Mouse (Mus musculus) MEL (cell line): ENCODE data around the gene 4921539E11Rik. TPM values are rescaled to one million over a fixed set of nuclear protein-coding genes. Genes with fewer than 3 reads are reported as not detected.

Experiments
- DNase-seq: peaks from one replicate; pipeline ENCODE4 v3.0.0; 2011; ENCODE audit warnings: low read depth, low spot score
- H3K27ac ChIP-seq: 2 replicates; pipeline ENCODE4 v1.5.1; 2012; ENCODE audit warnings: low read depth, mild to moderate bottlenecking, control low read depth, low read length, moderate library complexity; ENCODE audit not compliant: control insufficient read depth
- H3K27me3 ChIP-seq, 2 experiments: fragments of 150-350 bp in 1 of 2; sonication (generic) in 1 of 2; 2 replicates each; pipeline ENCODE4 v1.6.1; 2012; ENCODE audit warnings: low read length in 2 of 2, mild to moderate bottlenecking in 2 of 2, improper control_type of control experiment in 1 of 2, moderate library complexity in 1 of 2; ENCODE audit not compliant: insufficient read depth in 2 of 2, control insufficient read depth in 1 of 2
- H3K36me3 ChIP-seq, 2 experiments: 2 replicates each; pipeline ENCODE4 v1.6.1; 2012 to 2014; ENCODE audit warnings: low read length in 2 of 2, improper control_type of control experiment in 1 of 2, inconsistent platforms in 1 of 2, mild to moderate bottlenecking in 1 of 2; ENCODE audit not compliant: insufficient read depth in 2 of 2, control insufficient read depth in 1 of 2
- H3K4me1 ChIP-seq, 2 experiments: fragments of 150-350 bp in 1 of 2; sonication (generic) in 1 of 2; 2 replicates each; pipeline ENCODE4 v1.6.1; 2012; ENCODE audit warnings: low read length in 2 of 2, improper control_type of control experiment in 1 of 2, mild to moderate bottlenecking in 1 of 2; ENCODE audit not compliant: insufficient read depth in 2 of 2, control insufficient read depth in 1 of 2
- H3K4me3 ChIP-seq, 2 experiments: fragments of 150-350 bp in 1 of 2; sonication (generic) in 1 of 2; 2 replicates each; pipeline ENCODE4 v1.5.1; 2012; ENCODE audit warnings: low read depth in 2 of 2, low read length in 2 of 2, mild to moderate bottlenecking in 2 of 2, moderate library complexity in 2 of 2, control low read depth in 1 of 2, improper control_type of control experiment in 1 of 2; ENCODE audit not compliant: control insufficient read depth in 1 of 2, insufficient read depth in 1 of 2
- H3K79me2 ChIP-seq: 2 replicates; pipeline ENCODE4 v1.6.1; 2012; ENCODE audit warnings: mild to moderate bottlenecking, low read length, moderate library complexity; ENCODE audit not compliant: control insufficient read depth, poor library complexity, insufficient read depth
- H3K9ac ChIP-seq: 2 replicates; pipeline ENCODE4 v1.6.1; 2012; ENCODE audit warnings: low read depth, mild to moderate bottlenecking, control low read depth, low read length, moderate library complexity; ENCODE audit not compliant: control insufficient read depth, poor library complexity, severe bottlenecking
- H3K9me3 ChIP-seq: fragments of 150-350 bp; sonication (generic); replicated peaks from 2 replicates; pipeline ENCODE4 v1.6.1; 2012; ENCODE audit warnings: mild to moderate bottlenecking, low read length, improper control_type of control experiment, moderate library complexity; ENCODE audit not compliant: insufficient read depth
- BHLHE40 ChIP-seq: IDR thresholded peaks from 2 replicates; pipeline ENCODE4 v1.6.1; 2012; ENCODE audit warnings: low read depth, mild to moderate bottlenecking, inconsistent platforms, low read length, improper control_type of control experiment, borderline replicate concordance
- E2F4 ChIP-seq: IDR thresholded peaks from 2 replicates; pipeline ENCODE4 v1.6.1; 2011; ENCODE audit warnings: low read depth, low read length, improper control_type of control experiment, borderline replicate concordance
- ETS1 ChIP-seq: IDR thresholded peaks from 2 replicates; pipeline ENCODE4 v1.6.1; 2012; ENCODE audit warnings: low read depth, mild to moderate bottlenecking, inconsistent platforms, low read length, improper control_type of control experiment, moderate library complexity
- HCFC1 ChIP-seq: IDR thresholded peaks from 2 replicates; pipeline ENCODE4 v1.6.1; 2012; ENCODE audit warnings: low read depth, mild to moderate bottlenecking, inconsistent platforms, low read length, improper control_type of control experiment, moderate library complexity
- JUND ChIP-seq: IDR thresholded peaks from 2 replicates; pipeline ENCODE4 v1.6.1; 2011; ENCODE audit warnings: low read depth, mild to moderate bottlenecking, improper control_type of control experiment, low read length
- KAT2A ChIP-seq: conservative IDR thresholded peaks from 2 replicates; pipeline ENCODE4 v1.6.1; 2012; ENCODE audit warnings: low read depth, low read length, improper control_type of control experiment, inconsistent platforms
- MAX ChIP-seq: IDR thresholded peaks from 2 replicates; pipeline ENCODE4 v1.6.1; 2011; ENCODE audit warnings: low read length, improper control_type of control experiment
- MAZ ChIP-seq: IDR thresholded peaks from 2 replicates; pipeline ENCODE4 v1.6.1; 2012; ENCODE audit warnings: low read depth, mild to moderate bottlenecking, inconsistent platforms, low read length, improper control_type of control experiment
- MEF2A ChIP-seq: IDR thresholded peaks from 2 replicates; pipeline ENCODE4 v1.6.1; 2014; ENCODE audit warnings: low read depth, mild to moderate bottlenecking, inconsistent platforms, low read length, improper control_type of control experiment; ENCODE audit not compliant: poor library complexity, insufficient replicate concordance, severe bottlenecking; ENCODE audit errors: extremely low read depth
- MXI1 ChIP-seq: IDR thresholded peaks from 2 replicates; pipeline ENCODE4 v1.6.1; 2011; ENCODE audit warnings: mild to moderate bottlenecking, low read depth, low read length, improper control_type of control experiment
- NELFE ChIP-seq: IDR thresholded peaks from 2 replicates; pipeline ENCODE4 v1.6.1; 2011; ENCODE audit warnings: low read depth, low read length, improper control_type of control experiment
- NRF1 ChIP-seq: IDR thresholded peaks from 2 replicates; pipeline ENCODE4 v1.6.1; 2014; ENCODE audit warnings: low read depth, mild to moderate bottlenecking, inconsistent platforms, low read length, improper control_type of control experiment, moderate library complexity; ENCODE audit not compliant: poor library complexity, insufficient read depth, severe bottlenecking
- POLR2A ChIP-seq, 2 experiments: IDR thresholded peaks; 2 replicates each; pipeline ENCODE4 v1.6.1; 2011 to 2012; ENCODE audit warnings: low read length in 2 of 2, mild to moderate bottlenecking in 2 of 2, control low read depth in 1 of 2, improper control_type of control experiment in 1 of 2, low read depth in 1 of 2, moderate library complexity in 1 of 2; ENCODE audit not compliant: control insufficient read depth in 1 of 2, insufficient read depth in 1 of 2, poor library complexity in 1 of 2
- POLR2AphosphoS2 ChIP-seq: IDR thresholded peaks from 2 replicates; pipeline ENCODE4 v1.6.1; 2011; ENCODE audit warnings: low read length, improper control_type of control experiment
- RAD21 ChIP-seq: IDR thresholded peaks from 2 replicates; pipeline ENCODE4 v1.6.1; 2011; ENCODE audit warnings: mild to moderate bottlenecking, low read depth, low read length, improper control_type of control experiment
- RCOR1 ChIP-seq: IDR thresholded peaks from 2 replicates; pipeline ENCODE4 v1.6.1; 2012; ENCODE audit warnings: low read depth, mild to moderate bottlenecking, inconsistent platforms, low read length, improper control_type of control experiment
- SIN3A ChIP-seq: IDR thresholded peaks from 2 replicates; pipeline ENCODE4 v1.6.1; 2012; ENCODE audit warnings: low read length, improper control_type of control experiment, inconsistent platforms
- SMC3 ChIP-seq: IDR thresholded peaks from 2 replicates; pipeline ENCODE4 v1.6.1; 2011; ENCODE audit warnings: low read depth, low read length, improper control_type of control experiment
- TBP ChIP-seq: IDR thresholded peaks from 2 replicates; pipeline ENCODE4 v1.8.0; 2011; ENCODE audit warnings: low read depth, low read length, improper control_type of control experiment
- TCF12 ChIP-seq: IDR thresholded peaks from 2 replicates; pipeline ENCODE4 v1.6.1; 2014; ENCODE audit warnings: low read depth, mild to moderate bottlenecking, inconsistent platforms, low read length, improper control_type of control experiment, moderate library complexity
- USF1 ChIP-seq: IDR thresholded peaks from 2 replicates; pipeline ENCODE4 v1.6.1; 2014; ENCODE audit warnings: low read depth, mild to moderate bottlenecking, inconsistent platforms, low read length, improper control_type of control experiment, moderate library complexity
- ZC3H11A ChIP-seq: IDR thresholded peaks from 2 replicates; pipeline ENCODE4 v1.6.1; 2012; ENCODE audit warnings: low read depth, mild to moderate bottlenecking, inconsistent platforms, low read length, improper control_type of control experiment
- ZMIZ1 ChIP-seq: IDR thresholded peaks from 2 replicates; pipeline ENCODE4 v1.6.1; 2012; ENCODE audit warnings: low read depth, mild to moderate bottlenecking, inconsistent platforms, low read length, improper control_type of control experiment, moderate library complexity
- ZNF384 ChIP-seq: IDR thresholded peaks from 2 replicates; pipeline ENCODE4 v1.6.1; 2012; ENCODE audit warnings: low read depth, mild to moderate bottlenecking, inconsistent platforms, low read length, improper control_type of control experiment
- polyA plus RNA-seq, 2 experiments: library from polyadenylated mRNA; stranded (reverse) in 1 of 2; unstranded in 1 of 2; fragments of >175 nt in 1 of 2; fragments of >200 nt in 1 of 2; gene quantifications; 2 replicates each; pipeline versions ENCODE4 v1.2.1 to v1.2.4; 2012; ENCODE audit warnings: low replicate concordance in 2 of 2, low read depth in 1 of 2; ENCODE audit not compliant: insufficient read length in 2 of 2, insufficient read depth in 1 of 2, missing spikeins in 1 of 2
- total RNA-seq: library from RNA; depleted of rRNA; stranded (reverse); fragments of 300-350 nt; gene quantifications from 2 replicates; pipeline ENCODE4 v1.2.3, GENCODE M21; 2012

The 4921539E11Rik gene
- total and polyA plus RNA-seq, 3 experiments, result not detected

- Histone ChIP-seq H3K9ac (no peak overlapping the region), H3K27ac (no peak overlapping the region), H3K4me3 (no peak overlapping the region), H3K27me3 (no peaks in the 10 kb centered on the region), H3K9me3 (no peaks in the 10 kb centered on the region), H3K36me3 (peaks cover 0 to 8% of the 10 kb centered on the region in 2 experiments; a peak in 3 of 4 replicates), H3K79me2 (peaks cover 14% of the 10 kb centered on the region), H3K4me1 (peaks cover 0 to 5% of the 10 kb centered on the region in 2 experiments; a peak in 3 of 4 replicates)
- no peak for TF ChIP-seq ZC3H11A
- no peak for TF ChIP-seq SIN3A
- TF ChIP-seq SMC3, result no peak
- no peak for TF ChIP-seq ZMIZ1
- TF ChIP-seq MXI1, result no peak
- no peak for TF ChIP-seq JUND
- TF ChIP-seq ZNF384, result no peak
- no peak for TF ChIP-seq ETS1
- no peak for TF ChIP-seq RCOR1
- TF ChIP-seq NELFE, result no peak
- TF ChIP-seq TCF12, result no peak
- no peak for TF ChIP-seq KAT2A
- TF ChIP-seq MAZ, result no peak
- TF ChIP-seq MAX, result no peak
- TF ChIP-seq MEF2A, result no peak
- TF ChIP-seq BHLHE40, result no peak
- TF ChIP-seq USF1, result no peak
- TF ChIP-seq RAD21, result no peak
- no peak for TF ChIP-seq POLR2AphosphoS2
- no peak for DNase-seq
Observed at GRCm38 (mm10) chr4:103216046-103216445, 74.6 kb downstream of the 4921539E11Rik start.

- Histone ChIP-seq H3K27me3 (no peaks in the 10 kb centered on the region), H3K79me2 (peaks cover 14% of the 10 kb centered on the region), H3K27ac (peak within 1 kb of the TSS; percentile 57), H3K4me3 (peak within 1 kb of the TSS; percentile 91), H3K9ac (peak within 1 kb of the TSS; percentile 95)
- TF ChIP-seq POLR2AphosphoS2 (0 out of 2 replicates have a peak, but pooled peaks have one; percentile 47), NELFE (peak; percentile 61; the same call in 1 of the 2 replicates), TBP (peak; percentile 52; the same call in 1 of the 2 replicates), E2F4 (no peak), NRF1 (peak; percentile 88), POLR2A (IDR thresholded peaks at IDR 0.05; ENCODE audit: control insufficient read depth in 1 of 2, insufficient read depth in 1 of 2, low read depth in 1 of 2, low read length in 2 of 2, poor library complexity in 1 of 2) (peak in 1 of 2 experiments; percentile 54; a peak in 2 of 4 replicates), TCF12 (0 out of 2 replicates have a peak, but pooled peaks have one; percentile 5), HCFC1 (0 out of 2 replicates have a peak, but pooled peaks have one; percentile 7), RAD21 (no peak)
- TF ChIP-seq, all 39 proteins: peak for 7
- DNase-seq, result peak; percentile 77
- peaks cover 0 to 8% of the 10 kb centered on the region in 2 experiments; a peak in 3 of 4 replicates for H3K36me3 ChIP-seq
- H3K4me1 ChIP-seq, result peaks cover 0 to 5% of the 10 kb centered on the region in 2 experiments; a peak in 3 of 4 replicates
- no peaks in the 10 kb centered on the region for H3K9me3 ChIP-seq
Observed at GRCm38 (mm10) chr4:103214925-103215820, 75.5 kb downstream of the 4921539E11Rik start, which contains the start of gene Slc35d1. Slc35d1 (minus strand) TSS chr4:103215164.
